Mouse (Mus musculus): Measurements from ENCODE around the gene Brpf3. TPM values are rescaled to one million over a fixed set of nuclear protein-coding genes. Genes with fewer than 3 reads are reported as not detected.
A peak's percentile ranks its signal among the peaks of the same experiment; 100 is the strongest.

Gene Brpf3
- polyA plus RNA-seq, 1 experiment from 2014 or later = 8.1 TPM

- Histone ChIP-seq H3K4me3 (no peak overlapping the region), H3K4me2 (no peak overlapping the region), H3K9ac (no peak overlapping the region), H3K27me3 (no peaks in the 10 kb centered on the region), H3K4me1 (replicated peaks) (peaks cover 21% of the 10 kb centered on the region), H3K9me3 (no peaks in the 10 kb centered on the region), H3K36me3 (no peaks in the 10 kb centered on the region), H3K27ac (replicated peaks) (no peak overlapping the region)
- ATAC-seq (ENCODE audit: low FRiP score, low read depth) = no peak
- WGBS = 90% methylated on average over 4 of the region's 4 CpGs
Observed at GRCm38 (mm10) chr17:28867381-28867780, 66.5 kb downstream of the Brpf3 start.

DNA sequence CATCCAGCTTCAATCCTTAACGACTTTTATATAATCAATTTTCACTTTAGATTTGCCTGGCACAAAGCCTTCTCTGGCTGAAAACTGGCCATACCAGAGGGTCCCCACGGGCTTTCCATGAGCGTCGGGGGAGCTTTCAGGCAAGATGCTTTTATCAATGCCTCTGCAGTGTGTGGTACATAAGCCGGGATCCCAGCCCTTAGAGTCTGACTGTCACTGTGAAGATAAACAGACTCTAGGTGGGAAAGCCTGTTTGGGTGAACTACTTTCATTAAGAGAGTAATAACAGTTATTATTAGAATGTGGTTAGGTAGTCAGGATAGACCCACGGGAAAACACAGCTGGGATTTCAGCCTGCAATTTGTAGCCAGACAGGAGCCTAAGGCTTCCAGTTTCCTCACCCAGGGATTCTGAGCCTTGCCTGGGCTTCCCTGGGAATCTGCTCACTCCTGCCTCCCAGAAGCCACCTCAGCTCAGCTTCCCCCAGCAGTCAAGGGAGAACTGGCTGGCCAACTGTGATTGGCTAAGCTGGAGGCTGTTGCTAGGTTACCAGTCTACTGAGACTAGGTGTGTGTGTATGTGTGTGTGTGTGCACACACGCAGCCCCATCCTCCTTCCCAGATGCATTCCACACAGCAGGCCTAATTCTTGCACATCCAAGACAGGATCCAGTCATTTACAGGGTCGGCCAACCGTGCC, 68.7 kb downstream of the Brpf3 start:
- Histone ChIP-seq H3K4me1 (replicated peaks) (peaks cover 21% of the 10 kb centered on the region), H3K9me3 (no peaks in the 10 kb centered on the region), H3K27ac (replicated peaks) (peak overlapping the region; percentile 82), H3K27me3 (no peaks in the 10 kb centered on the region), H3K4me3 (no peak overlapping the region), H3K9ac (no peak overlapping the region), H3K36me3 (no peaks in the 10 kb centered on the region), H3K4me2 (peak overlapping the region; percentile 24)
- peak; percentile 96 for ATAC-seq (ENCODE audit: low FRiP score, low read depth)
- WGBS = 42% methylated on average over 9 of the region's 9 CpGs

DNA sequence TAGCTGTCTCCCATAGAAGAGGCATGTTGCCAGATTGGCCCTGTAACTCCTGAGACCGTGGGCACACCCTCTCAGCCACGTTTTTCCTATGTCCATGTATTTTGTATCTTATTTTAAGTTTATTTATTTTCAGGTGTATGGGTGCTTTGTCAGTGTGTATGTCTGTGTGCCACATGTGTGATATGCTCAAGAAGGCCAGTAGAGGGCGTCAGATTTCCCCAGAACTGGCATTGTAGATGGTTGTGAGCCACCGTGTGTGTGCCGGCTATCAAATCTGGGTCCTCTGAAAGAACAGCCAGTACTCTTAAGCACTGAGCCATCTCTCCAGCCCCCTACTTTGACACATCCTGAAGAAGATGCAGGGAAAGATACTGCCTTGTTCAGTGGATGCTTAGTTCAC, 69.5 kb downstream of the Brpf3 start:
- Histone ChIP-seq H3K4me1 (replicated peaks) (peaks cover 21% of the 10 kb centered on the region), H3K9ac (no peak overlapping the region), H3K36me3 (no peaks in the 10 kb centered on the region), H3K27me3 (no peaks in the 10 kb centered on the region), H3K4me2 (no peak overlapping the region), H3K4me3 (no peak overlapping the region), H3K27ac (replicated peaks) (peak overlapping the region; percentile 82), H3K9me3 (no peaks in the 10 kb centered on the region)
- WGBS = 66% methylated on average over 5 of the region's 5 CpGs
- no peak for ATAC-seq (ENCODE audit: low FRiP score, low read depth)

- H3K27ac ChIP-seq (replicated peaks) = no peak overlapping the region
- H3K9me3 ChIP-seq = no peaks in the 10 kb centered on the region
- no peak overlapping the region for H3K4me2 ChIP-seq
- H3K9ac ChIP-seq = no peak overlapping the region
- H3K27me3 ChIP-seq = no peaks in the 10 kb centered on the region
- H3K4me1 ChIP-seq (replicated peaks) = peaks cover 21% of the 10 kb centered on the region
- WGBS = 79% methylated on average over 11 of the region's 11 CpGs
- no peaks in the 10 kb centered on the region for H3K36me3 ChIP-seq
- no peak overlapping the region for H3K4me3 ChIP-seq
- no peak for ATAC-seq (ENCODE audit: low FRiP score, low read depth)
Observed at GRCm38 (mm10) chr17:28871831-28872230, 70.9 kb downstream of the Brpf3 start.

DNA sequence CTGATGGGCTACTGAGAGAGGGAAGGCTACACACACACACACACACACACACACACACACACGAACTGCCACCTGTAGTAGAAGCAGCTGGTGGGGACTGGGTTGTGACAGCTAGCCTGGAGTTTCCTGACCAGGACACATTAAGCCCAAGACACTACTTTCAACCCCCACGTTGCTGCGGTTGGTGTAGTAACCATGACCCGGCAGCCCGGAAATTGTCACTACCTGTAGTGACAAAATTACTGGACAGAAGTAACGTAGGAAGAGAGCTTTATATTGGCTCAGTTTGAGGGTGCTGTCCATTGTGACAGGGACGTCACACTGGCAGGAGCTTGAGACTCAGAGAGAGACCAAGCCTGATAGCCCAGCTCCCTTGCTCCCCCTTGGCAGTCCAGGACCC, 71.4 kb downstream of the Brpf3 start:
- Histone ChIP-seq H3K27me3 (no peaks in the 10 kb centered on the region), H3K4me3 (no peak overlapping the region), H3K27ac (replicated peaks) (no peak overlapping the region), H3K4me2 (no peak overlapping the region), H3K9me3 (no peaks in the 10 kb centered on the region), H3K4me1 (replicated peaks) (peaks cover 21% of the 10 kb centered on the region), H3K9ac (no peak overlapping the region), H3K36me3 (no peaks in the 10 kb centered on the region)
- no peak for ATAC-seq (ENCODE audit: low FRiP score, low read depth)
- WGBS = 87% methylated on average over 7 of the region's 7 CpGs

DNA sequence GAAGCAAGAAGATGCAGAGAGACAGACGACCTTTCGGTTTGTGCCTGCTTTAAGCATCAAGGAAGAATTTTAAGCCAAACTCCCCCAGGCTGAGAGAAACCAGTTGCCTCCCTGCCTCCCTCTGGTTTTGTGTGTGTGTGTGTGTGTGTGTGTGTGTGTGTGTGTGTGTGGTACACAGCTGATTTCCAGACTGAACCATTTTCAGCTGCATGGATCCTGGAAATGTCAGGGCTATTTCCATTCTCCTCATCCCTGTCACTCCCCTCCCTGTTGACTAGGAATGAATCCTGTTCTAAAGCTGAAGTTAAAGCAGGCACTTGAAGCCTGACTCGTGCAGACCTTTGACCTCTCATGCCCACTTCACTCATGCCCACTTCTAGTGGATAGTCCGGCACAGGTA, 73.3 kb downstream of the Brpf3 start:
- no peak overlapping the region for H3K4me3 ChIP-seq
- no peak overlapping the region for H3K27ac ChIP-seq (replicated peaks)
- peaks cover 15% of the 10 kb centered on the region for H3K4me1 ChIP-seq (replicated peaks)
- no peak for ATAC-seq (ENCODE audit: low FRiP score, low read depth)
- H3K4me2 ChIP-seq = no peak overlapping the region
- H3K36me3 ChIP-seq = no peaks in the 10 kb centered on the region
- no peaks in the 10 kb centered on the region for H3K27me3 ChIP-seq
- WGBS = 97% methylated on average over 4 of the region's 4 CpGs
- H3K9ac ChIP-seq = no peak overlapping the region
- H3K9me3 ChIP-seq = no peaks in the 10 kb centered on the region

DNA sequence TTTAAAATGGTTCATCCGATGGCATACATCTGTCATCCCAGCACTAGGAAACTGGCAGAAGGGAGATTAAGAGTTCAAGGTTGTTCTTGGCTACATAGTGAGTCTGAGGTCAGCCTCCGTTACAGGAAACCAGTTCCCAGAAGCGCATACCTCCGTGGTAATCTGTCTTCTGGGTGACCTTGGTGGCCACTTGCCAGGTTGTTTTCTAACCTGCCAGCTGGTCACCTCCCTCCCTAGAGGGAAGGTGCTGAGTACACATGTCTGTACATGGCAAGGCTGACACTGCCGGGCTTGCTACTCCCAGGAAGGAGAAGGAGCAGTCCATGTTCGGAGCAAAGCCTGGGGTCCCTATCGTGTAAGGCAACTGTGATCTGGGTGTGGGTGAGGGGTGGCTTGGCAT, 73.9 kb downstream of the Brpf3 start:
- 74% methylated on average over 7 of the region's 7 CpGs for WGBS
- H3K9me3 ChIP-seq = no peaks in the 10 kb centered on the region
- no peaks in the 10 kb centered on the region for H3K27me3 ChIP-seq
- H3K4me2 ChIP-seq = no peak overlapping the region
- no peak overlapping the region for H3K4me3 ChIP-seq
- no peak overlapping the region for H3K9ac ChIP-seq
- H3K36me3 ChIP-seq = no peaks in the 10 kb centered on the region
- peaks cover 11% of the 10 kb centered on the region for H3K4me1 ChIP-seq (replicated peaks)
- no peak overlapping the region for H3K27ac ChIP-seq (replicated peaks)
- ATAC-seq (ENCODE audit: low FRiP score, low read depth) = no peak

GRCm38 (mm10) chr17:28875316-28875715, 74.4 kb downstream of the Brpf3 start:
- Histone ChIP-seq H3K9me3 (no peaks in the 10 kb centered on the region), H3K4me3 (no peak overlapping the region), H3K27ac (replicated peaks) (no peak overlapping the region), H3K4me1 (replicated peaks) (peaks cover 10% of the 10 kb centered on the region), H3K9ac (no peak overlapping the region), H3K36me3 (no peaks in the 10 kb centered on the region), H3K4me2 (no peak overlapping the region), H3K27me3 (no peaks in the 10 kb centered on the region)
- 47% methylated on average over 8 of the region's 8 CpGs for WGBS
- no peak for ATAC-seq (ENCODE audit: low FRiP score, low read depth)

DNA sequence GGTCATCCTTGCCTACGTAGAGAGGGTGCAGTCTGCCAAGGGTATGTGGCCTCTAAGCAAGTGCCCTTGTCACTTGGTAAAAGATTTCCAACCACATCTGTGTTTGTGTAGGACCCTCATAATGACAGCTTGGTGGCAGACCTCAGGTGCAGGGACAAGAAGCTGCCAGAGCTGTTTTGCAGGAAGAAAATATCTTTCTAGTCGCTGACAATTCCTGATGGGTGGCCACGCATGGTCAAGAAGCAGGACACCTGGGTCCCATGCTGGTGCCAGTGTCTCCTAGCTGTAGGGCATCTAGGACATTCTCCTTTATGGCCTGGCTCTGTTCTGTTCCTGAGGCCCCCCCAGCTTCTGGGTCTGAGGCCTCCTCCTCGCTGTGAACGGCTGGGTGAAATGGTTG, 75.4 kb downstream of the Brpf3 start:
- ATAC-seq (ENCODE audit: low FRiP score, low read depth) = no peak
- no peak overlapping the region for H3K27ac ChIP-seq (replicated peaks)
- peaks cover 6% of the 10 kb centered on the region; the same call in 1 of the 2 replicates for H3K4me1 ChIP-seq (replicated peaks)
- H3K4me3 ChIP-seq = no peak overlapping the region
- no peaks in the 10 kb centered on the region for H3K36me3 ChIP-seq
- H3K27me3 ChIP-seq = no peaks in the 10 kb centered on the region
- no peak overlapping the region for H3K9ac ChIP-seq
- no peak overlapping the region for H3K4me2 ChIP-seq
- H3K9me3 ChIP-seq = no peaks in the 10 kb centered on the region
- WGBS = 63% methylated on average over 5 of the region's 5 CpGs

DNA sequence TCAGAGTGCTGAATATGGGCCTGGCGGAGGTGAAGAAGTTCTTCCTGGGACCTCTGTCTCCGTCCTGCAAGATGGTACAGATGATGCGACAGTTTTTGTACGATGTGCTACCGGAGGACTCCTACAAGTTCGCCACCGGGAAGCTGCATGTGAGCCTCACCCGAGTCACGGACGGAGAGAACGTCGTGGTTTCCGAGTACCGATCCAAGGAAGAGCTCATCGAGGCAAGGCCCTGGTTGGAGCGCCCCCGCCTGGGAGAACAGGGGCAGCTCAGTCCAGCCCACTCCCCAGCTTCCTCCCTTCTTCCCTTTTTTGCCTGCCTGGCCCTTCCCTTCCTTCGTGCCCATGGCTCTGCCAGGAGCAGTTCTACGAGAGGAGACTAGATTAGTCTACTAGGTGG, 75.9 kb downstream of the Brpf3 start:
- Histone ChIP-seq H3K27ac (replicated peaks) (no peak overlapping the region), H3K9me3 (no peaks in the 10 kb centered on the region), H3K36me3 (no peaks in the 10 kb centered on the region), H3K4me3 (no peak overlapping the region), H3K4me2 (0 out of 2 replicates have a peak overlapping the region, but pooled peaks have one; percentile 0), H3K9ac (no peak overlapping the region), H3K4me1 (replicated peaks) (peaks cover 6% of the 10 kb centered on the region; the same call in 1 of the 2 replicates), H3K27me3 (no peaks in the 10 kb centered on the region)
- ATAC-seq (ENCODE audit: low FRiP score, low read depth) = no peak
- 17% methylated on average over 18 of the region's 19 CpGs for WGBS

- Histone ChIP-seq H3K4me2 (peak overlapping the region; percentile 41), H3K36me3 (no peaks in the 10 kb centered on the region), H3K9me3 (no peaks in the 10 kb centered on the region), H3K9ac (peak overlapping the region; percentile 21; the same call in 1 of the 2 replicates), H3K27me3 (no peaks in the 10 kb centered on the region), H3K4me1 (replicated peaks) (peaks cover 6% of the 10 kb centered on the region; the same call in 1 of the 2 replicates), H3K4me3 (peak overlapping the region; percentile 18), H3K27ac (replicated peaks) (no peak overlapping the region)
- WGBS = 4% methylated on average over 18 of the region's 18 CpGs
- peak; percentile 55; the same call in 1 of the 2 replicates for ATAC-seq (ENCODE audit: low FRiP score, low read depth)
Observed at GRCm38 (mm10) chr17:28879931-28880391, 79.1 kb downstream of the Brpf3 start.

- Histone ChIP-seq H3K27ac (replicated peaks) (no peak overlapping the region), H3K4me3 (peak overlapping the region; percentile 19), H3K9me3 (no peaks in the 10 kb centered on the region), H3K9ac (peak overlapping the region; percentile 23; the same call in 1 of the 2 replicates), H3K36me3 (no peaks in the 10 kb centered on the region), H3K4me2 (peak overlapping the region; percentile 44), H3K27me3 (no peaks in the 10 kb centered on the region), H3K4me1 (replicated peaks) (peaks cover 6% of the 10 kb centered on the region; the same call in 1 of the 2 replicates)
- ATAC-seq (ENCODE audit: low FRiP score, low read depth) = 0 out of 2 replicates have a peak, but pooled peaks have one; percentile 21
- 3% methylated on average over 12 of the region's 12 CpGs for WGBS
Observed at GRCm38 (mm10) chr17:28882316-28882715, 81.4 kb downstream of the Brpf3 start.

Measured in hindbrain, embryonic 15.5 days (tissue).